Mouse (Mus musculus) G1E (cell line): ENCODE data around the gene Sdhb.

Source experiments
- CTCF ChIP-seq: IDR thresholded peaks from 2 replicates; pipeline ENCODE4 v1.5.1; 2012; ENCODE audit warnings: low read depth, low read length, inconsistent platforms, mixed read lengths
- TAL1 ChIP-seq: conservative IDR thresholded peaks from 2 replicates; pipeline ENCODE4 v1.6.1; 2012; ENCODE audit warnings: low read depth, low read length, inconsistent platforms, mixed read lengths

DNA sequence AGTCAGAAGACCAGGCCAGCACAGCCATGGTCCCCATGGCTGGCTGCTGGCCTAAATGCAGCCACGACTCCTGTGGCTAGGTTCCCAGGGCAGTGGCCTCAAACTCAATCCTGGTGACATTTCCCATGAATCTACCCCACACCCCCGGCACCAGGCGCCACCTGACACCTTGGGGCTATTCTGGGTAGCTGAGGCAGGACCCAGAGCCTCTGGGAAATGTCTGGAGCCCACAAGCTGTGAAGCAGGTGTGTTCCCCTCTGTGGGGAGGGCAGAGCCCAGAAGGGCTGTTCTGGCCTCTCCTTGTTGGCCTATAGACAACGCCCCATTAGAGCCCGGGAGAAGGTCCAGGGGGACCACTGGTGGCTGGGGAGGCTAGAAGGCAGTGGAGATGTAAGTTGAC lies 38.5 kb upstream of the Sdhb start:
- TF ChIP-seq CTCF (no peak), TAL1 (no peak)
